Mouse (Mus musculus) monocyte, adult 59 days (primary cell): Measurements from ENCODE around the gene Patz1. TPM values are rescaled to one million over a fixed set of nuclear protein-coding genes. Genes with fewer than 3 reads are reported as not detected.

Experiments
- total RNA-seq, 2 experiments: library from RNA; stranded (reverse); gene quantifications; one replicate each; pipeline ENCODE4 v1.2.4; 2023

The Patz1 gene
- 10 to 100 TPM; 36.5 to 37.7 TPM for total RNA-seq

DNA sequence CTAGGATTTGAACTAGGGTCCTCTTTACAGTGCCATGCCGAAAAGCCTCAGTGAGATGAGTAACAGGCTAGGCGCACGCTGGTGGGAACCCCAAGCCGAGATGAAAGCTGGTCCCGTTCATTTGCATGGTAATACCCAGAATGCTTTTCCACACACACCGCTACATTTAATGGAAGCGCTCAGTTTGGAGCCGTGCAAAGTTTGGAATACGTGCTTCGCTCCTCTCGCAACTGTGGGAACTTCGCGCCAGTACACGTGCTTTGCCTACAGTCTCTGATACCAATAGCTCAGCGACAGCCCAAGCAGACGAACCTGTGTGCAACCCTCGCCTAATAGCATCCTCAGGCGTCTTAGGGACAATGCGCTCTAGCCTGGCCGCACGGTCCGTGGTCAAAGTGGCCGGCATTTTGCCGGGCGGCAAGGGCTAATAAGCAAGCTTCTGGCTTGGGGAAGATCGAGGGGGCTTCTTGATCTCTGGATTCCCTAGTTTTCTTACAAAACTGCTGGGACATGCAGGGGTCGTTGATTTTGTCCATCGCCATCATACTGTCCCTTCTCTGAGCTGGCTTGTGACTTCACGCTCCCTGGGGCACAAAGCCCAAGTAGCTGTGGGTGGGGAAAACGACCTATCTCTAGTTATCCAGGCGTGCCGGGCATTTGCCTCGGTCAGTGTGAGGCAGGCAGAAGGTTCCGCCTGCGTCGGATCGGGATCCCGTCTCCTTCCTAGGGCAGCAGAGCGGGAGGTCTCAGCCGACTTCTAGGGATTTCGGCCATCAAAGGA lies at the start of gene Patz1:
Gene Patz1 (plus strand): TSS at position 354 of the 781 bp plus-strand sequence.

GRCm38 (mm10) chr11:3266079-3266685 lies 22.5 kb upstream of the Patz1 start, which contains the start of gene Drg1:
Drg1 (minus strand) TSS chr11:3266415.

GRCm38 (mm10) chr11:3329891-3330451 lies 41.3 kb downstream of the Patz1 start, which contains the start of gene Pik3ip1:
Pik3ip1 (plus strand) TSS chr11:3330401.

Other genes starting within 250 kb of the Patz1 start
- gene Sfi1, start 95.4 kb upstream of the Patz1 start, total RNA-seq = 100 to 1,000 TPM; 113 to 132 TPM
- 10 to 100 TPM; 58.8 to 64.2 TPM for gene Eif4enif1, start 86.5 kb upstream of the Patz1 start, total RNA-seq
- gene Drg1, start 22.5 kb upstream of the Patz1 start, total RNA-seq = 10 to 100 TPM; 50.8 to 53.5 TPM
- 10 to 100 TPM; 10.8 to 13.8 TPM for gene Pik3ip1, start 41.5 kb downstream of the Patz1 start, total RNA-seq
- 10 to 100 TPM; 26.1 to 28.3 TPM for gene Limk2, start 120.3 kb downstream of the Patz1 start, total RNA-seq
- gene Rnf185, start 163.5 kb downstream of the Patz1 start, total RNA-seq = 10 to 100 TPM; 14.9 to 16.0 TPM
- gene Pla2g3, start 199.4 kb downstream of the Patz1 start, total RNA-seq = not detected
- 1 to 10 TPM; 1.1 to 1.8 TPM for gene Inpp5j, start 215.9 kb downstream of the Patz1 start, total RNA-seq
- 10 to 100 TPM; 10.2 to 11.6 TPM for gene Selenom, start 225.8 kb downstream of the Patz1 start, total RNA-seq